Mouse (Mus musculus) splenic B cell, adult 2 months (primary cell): ENCODE data around the gene Prdm1.
A peak's percentile ranks its signal among the peaks of the same experiment; 100 is the strongest.

Experiments
- DNase-seq: peaks from one replicate; pipeline ENCODE4 v3.0.0-alpha.2; 2011; ENCODE audit warnings: low read depth, low spot score
- H3K27me3 ChIP-seq: 2 replicates; pipeline ENCODE4 v1.6.1; 2012; ENCODE audit warnings: mild to moderate bottlenecking, low read length, moderate library complexity, mixed read lengths; ENCODE audit not compliant: control insufficient read depth, poor library complexity, insufficient read depth, severe bottlenecking
- H3K36me3 ChIP-seq: 2 replicates; pipeline ENCODE4 v1.6.1; 2012; ENCODE audit warnings: mild to moderate bottlenecking, low read length, moderate library complexity, mixed read lengths; ENCODE audit not compliant: control insufficient read depth, poor library complexity, insufficient read depth, severe bottlenecking

Gene Prdm1

DNA sequence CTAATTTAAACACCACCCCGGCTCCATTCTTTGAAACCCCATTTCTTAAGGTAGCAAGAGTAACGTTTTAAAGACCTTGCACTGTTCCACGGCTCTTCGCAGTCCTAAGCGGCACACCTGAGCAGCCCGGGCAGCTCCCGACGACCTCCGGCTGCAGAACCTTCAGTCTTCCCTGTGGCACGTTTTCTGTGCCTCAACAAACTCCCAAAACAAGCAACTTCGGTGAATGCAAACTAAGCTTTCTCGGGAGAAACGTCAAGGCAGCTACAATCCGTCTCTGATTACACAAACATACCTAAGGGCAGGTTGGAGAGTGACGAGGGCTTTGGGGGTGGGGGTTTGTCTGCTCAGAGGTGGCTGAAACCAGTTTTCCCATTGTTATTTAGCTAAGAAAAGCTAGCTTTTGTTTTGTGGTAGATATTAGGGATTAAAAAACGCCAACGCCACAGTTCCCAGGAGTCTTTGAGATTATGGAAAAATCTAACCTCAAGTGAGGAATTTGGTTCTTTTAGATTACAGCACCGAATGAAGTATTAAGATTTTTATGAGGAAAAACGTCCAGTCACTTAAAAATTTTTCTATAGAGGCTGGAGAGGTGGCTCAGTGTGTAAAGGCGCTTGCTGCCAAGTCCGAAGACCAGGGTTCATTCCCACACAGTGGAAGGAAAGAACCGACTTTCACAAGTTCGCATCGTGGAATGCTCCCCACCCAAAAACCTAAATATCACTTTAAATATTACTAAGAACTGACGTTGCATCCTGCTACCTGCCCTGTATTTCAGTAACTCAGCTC lies at the start of gene Prdm1:
TSS of gene Prdm1 (minus strand) at position 211 of the 792 bp plus-strand sequence.
- Histone ChIP-seq H3K27me3 (no peaks in the 10 kb centered on the region), H3K36me3 (no peaks in the 10 kb centered on the region)
- DNase-seq: peak; percentile 35

DNA sequence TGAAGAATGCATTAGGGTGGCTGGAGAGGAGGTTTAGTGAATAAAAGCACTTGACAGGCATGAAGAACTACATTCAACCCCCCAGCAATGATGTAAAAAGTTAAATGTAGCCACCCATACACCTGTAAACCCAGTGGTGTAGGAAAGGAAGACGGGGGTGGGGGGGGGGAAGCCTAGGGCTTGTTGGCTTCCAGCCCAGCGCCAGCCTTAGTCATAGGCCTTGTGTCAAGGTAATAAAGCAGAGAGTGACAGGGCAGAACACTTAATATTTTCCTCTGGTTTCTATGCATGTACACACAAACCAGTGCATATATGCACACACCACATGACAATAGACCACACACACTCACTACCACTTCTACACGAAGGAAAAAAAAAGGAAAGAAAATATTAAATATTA lies 37.7 kb upstream of the Prdm1 start:
- DNase-seq: no peak
- H3K27me3 ChIP-seq: no peaks in the 10 kb centered on the region
- no peaks in the 10 kb centered on the region for H3K36me3 ChIP-seq

DNA sequence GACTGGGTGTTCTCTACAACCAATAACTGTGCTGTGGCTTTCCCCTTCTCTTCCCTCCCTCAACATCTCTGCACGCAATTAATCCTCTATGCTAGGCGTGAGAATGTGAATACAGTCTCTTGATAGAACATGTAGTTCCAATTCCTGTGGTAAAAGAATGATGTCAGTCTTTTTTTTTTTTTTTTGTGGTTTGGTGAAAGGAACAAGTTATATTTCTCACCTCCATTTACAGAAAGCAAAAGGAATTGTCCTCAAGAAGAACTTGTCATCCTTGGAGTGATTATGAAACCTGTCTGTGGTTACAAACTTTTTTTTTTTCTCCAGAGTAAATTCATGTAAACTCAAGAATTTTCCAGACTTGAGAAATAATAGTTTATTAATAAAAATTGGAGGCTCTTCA lies 36.8 kb upstream of the Prdm1 start:
- H3K27me3 ChIP-seq: no peaks in the 10 kb centered on the region
- H3K36me3 ChIP-seq: no peaks in the 10 kb centered on the region
- no peak for DNase-seq

DNA sequence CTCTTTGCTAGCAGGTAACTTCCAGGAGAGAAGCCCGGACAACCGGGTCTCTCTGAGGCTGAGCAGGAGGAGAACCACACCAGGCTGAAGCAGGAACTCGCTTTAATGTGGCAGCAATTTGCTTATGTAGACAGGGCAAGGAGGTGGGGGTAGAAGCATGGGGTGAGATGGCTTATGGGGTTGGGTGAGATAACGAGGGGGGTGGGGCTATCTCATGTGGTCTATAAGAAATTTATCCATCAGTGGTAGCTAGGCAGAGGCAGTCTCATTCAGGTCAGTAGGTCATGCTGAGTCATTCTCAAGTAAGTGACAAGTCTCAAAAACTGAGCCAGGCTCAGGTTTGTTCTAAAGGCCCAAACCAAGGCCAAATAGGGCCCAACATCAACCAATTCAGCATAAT lies 28.5 kb upstream of the Prdm1 start:
- no peak for DNase-seq
- no peaks in the 10 kb centered on the region for H3K27me3 ChIP-seq
- H3K36me3 ChIP-seq: no peaks in the 10 kb centered on the region

DNA sequence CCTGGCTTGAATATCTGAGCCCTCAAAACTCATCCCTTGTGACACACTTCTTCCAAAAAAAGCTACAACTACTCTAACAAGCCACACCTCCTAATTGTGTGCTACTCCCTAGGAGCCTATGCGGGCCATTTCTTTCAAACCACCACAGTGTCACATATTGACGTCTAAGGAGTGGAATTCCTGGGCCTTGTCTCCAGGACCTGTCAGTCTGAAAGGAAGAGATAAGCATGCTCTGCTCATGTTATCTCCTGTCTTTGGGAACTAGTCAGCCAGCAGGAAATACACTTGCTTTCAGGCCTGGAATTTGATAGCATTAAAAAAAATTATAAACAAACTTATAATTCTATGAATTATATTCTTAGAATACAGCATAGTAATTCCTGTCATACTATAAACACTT lies 27.0 kb upstream of the Prdm1 start:
- Histone ChIP-seq H3K36me3 (no peaks in the 10 kb centered on the region), H3K27me3 (no peaks in the 10 kb centered on the region)
- DNase-seq: no peak

DNA sequence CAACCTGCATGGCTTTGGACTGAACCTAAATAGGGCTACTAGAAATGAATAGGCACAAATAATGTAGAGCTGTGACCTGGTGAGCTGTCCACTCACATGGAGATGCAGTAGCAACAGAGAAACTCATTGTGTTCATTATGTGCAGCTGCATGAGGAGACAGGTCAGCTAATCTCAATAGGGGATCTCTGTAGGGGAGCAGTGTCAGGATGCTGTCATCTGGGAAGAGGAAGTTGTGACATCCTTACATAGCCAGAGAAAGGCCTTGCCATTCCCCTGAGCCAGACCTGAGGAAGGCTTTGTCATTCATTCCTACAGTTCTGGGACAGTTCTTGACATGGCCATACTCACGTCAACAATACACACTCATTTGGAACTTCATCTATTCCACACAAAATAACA lies 25.3 kb upstream of the Prdm1 start:
- no peak for DNase-seq
- no peaks in the 10 kb centered on the region for H3K36me3 ChIP-seq
- H3K27me3 ChIP-seq: no peaks in the 10 kb centered on the region

DNA sequence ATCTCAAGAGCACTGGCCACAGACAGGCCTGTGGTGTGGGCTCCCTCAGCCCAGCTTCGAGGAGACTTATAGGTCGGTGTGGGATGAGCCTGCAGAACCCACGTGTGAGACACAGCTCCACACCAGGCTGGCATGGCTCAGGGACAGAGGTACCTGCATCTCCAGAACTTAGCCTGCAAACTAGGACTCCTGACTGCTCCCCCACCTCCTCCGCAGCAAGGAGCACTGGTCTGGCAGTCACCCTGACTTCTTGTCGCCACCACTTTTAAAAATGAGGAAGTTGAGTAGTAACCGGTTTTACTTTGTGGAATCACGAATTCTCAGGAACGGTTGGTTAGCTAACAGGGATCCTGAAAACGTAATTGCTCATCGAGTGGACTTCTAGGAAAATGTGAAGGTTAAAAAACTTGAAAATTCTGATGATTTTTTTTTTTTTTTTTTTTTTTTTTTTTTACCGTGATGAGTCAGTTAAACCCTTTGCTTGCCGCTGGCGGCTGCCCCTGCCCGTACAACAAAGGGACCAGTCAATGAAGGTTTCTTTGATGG lies 10.8 kb upstream of the Prdm1 start:
- Histone ChIP-seq H3K27me3 (no peaks in the 10 kb centered on the region), H3K36me3 (no peaks in the 10 kb centered on the region; the same call in 1 of the 2 replicates)
- peak; percentile 66 for DNase-seq

DNA sequence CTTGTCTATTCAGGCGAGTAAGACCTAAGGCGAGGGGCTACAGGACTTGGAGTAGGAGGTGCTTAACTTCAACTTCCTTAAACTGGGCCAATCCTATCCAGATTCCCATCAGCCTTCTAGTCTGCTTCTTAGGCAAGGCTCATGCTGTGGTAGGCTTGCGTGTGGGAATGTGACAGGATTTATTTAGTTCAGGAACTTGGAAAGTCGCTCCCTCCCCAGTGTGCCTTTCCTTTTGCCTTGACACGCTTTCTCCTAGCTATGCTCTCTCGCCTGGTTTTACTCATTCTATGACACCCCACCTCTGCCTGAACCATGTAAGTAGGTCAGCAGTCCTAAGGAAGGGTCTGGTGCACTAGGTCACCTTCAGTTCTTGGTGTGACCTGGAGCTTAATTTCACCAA lies 9.8 kb upstream of the Prdm1 start:
- DNase-seq: peak; percentile 29
- Histone ChIP-seq H3K36me3 (no peaks in the 10 kb centered on the region; the same call in 1 of the 2 replicates), H3K27me3 (no peaks in the 10 kb centered on the region)

DNA sequence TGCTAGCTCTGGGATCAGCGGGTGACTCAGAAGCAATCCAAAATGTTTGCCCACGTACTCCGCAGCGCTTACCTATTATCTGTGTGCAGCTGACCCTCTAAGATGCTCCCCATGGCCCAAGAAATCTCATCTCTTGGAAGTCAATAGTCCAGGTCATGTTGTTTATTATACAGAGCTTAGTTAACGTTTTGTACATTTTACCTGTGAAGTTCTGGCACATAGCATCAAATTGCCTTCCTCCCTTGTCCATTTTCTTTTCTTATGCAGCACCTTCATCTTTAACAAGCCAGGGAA lies 1.7 kb upstream of the Prdm1 start:
- Histone ChIP-seq H3K36me3 (no peaks in the 10 kb centered on the region), H3K27me3 (no peaks in the 10 kb centered on the region)
- DNase-seq: no peak

DNA sequence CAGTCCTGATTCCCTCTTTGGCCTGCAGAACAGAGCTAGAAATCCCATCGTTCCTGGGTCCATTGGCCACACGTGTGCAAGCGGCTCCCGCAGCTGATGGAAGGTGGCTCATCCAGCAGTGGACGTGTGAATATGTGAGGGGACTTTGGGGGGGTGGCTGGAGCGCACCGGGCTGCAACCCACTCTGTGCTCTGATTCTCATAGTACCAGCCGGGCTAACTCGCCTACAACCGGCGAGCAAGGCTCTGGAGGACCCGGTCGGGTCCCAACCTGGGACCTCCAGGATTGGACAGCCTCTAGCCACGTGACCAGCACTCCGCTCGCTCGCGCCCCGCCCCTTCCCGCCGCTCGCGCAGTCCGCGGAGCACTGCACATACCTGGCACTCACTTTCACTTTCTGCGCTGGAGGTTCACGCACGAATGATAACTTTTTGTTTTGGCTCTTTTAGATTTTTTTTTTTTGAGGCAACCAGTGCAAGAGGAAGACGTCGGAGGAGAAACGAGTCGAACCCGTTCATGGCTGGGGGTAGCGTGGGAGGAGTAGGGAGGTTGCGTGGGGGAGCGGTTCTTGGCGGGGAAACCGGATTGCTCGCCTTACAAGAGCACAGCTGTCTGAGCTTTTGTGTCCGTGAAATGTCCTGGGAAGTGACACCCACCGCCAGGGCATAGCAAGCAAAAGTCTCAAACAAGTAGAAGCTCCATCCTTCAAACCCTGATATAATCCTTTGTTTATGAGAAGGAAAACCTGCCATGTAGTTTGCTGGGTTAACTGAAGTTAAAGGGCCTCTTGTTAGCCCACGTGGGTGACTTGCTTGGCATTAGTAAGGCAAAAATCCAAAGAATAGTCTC lies 1.1 kb upstream of the Prdm1 start:
- no peaks in the 10 kb centered on the region for H3K27me3 ChIP-seq
- DNase-seq: peak; percentile 93
- H3K36me3 ChIP-seq: no peaks in the 10 kb centered on the region

DNA sequence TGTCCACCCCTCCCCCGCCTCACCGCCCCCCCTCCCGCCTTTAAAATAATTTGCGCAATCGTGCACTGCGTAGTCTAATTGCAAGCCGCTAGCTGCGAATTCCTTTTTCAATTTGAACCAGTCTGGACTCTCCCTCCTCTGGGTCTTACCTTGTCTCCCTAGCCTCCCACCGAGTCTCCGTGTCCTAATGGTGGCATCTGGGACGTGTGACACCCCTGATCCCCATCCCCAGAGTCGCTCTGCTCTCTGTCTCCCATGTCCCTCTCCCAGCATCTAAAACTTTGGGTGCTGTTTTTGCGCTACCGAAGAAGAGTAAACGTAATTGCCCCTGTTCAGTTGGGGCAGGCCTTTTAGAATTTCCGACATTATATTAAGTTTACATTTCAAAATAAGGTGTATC lies 650 bp downstream of the Prdm1 start:
- no peaks in the 10 kb centered on the region for H3K27me3 ChIP-seq
- H3K36me3 ChIP-seq: no peaks in the 10 kb centered on the region
- DNase-seq: no peak

DNA sequence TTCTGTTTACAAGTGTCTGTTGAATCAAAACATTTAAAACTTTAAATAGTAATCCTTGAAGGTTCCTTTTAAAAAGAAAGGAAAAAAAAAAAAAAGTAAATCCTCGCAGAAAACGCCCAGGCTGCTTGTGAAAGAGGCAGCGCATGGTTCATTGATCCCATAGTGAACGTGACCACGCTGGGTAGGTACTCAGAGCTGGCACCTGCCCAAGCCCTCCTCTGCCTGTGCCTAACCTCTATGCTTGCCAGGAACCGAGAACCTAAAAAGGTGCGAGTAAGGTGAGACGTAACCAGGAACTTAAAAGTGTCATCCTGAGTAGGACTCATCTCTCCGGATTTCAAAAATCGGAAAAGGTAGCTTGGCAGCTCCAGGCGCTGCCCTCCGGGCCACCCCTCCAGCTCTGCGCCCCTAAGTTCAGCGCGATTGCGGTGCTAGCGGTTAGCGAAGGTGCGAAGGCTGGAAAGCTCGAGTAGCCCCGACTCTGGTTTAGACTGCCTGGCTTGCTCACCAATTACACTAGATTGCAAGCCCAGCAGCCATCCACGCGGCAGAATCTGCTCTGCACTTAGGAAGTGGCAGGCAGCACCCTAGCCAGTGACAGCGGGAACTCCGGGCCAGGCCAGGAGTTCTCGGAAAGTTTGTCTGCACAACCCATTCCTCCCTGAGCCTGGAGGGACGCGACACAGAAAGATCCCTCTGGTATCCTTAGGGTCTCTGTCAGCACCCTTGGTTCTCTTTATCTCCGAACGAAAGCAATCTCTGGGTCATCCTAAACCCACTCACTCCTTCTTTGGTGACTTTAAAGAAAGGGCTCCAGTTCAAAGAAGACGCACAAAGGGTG lies 1.3 kb downstream of the Prdm1 start:
- Histone ChIP-seq H3K27me3 (no peaks in the 10 kb centered on the region), H3K36me3 (no peaks in the 10 kb centered on the region)
- DNase-seq: peak; percentile 76

DNA sequence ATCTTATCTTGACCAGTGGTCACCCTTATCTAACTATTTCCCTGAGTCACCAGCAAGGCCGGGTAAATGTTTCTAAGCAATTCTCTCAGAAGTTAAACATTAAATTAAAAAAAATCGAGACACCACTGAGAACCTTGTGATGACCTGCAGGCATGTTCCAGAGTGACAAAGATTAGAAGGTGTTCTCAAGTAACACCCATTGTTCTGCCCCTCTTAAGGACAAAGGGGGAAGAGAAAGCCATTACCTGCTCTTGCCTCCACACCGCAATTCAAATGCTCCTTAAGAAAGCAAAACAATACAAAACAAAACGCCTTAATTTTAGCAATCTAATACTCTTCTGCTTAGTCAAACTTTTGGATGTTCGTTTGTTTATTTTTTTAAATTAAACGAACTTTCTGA lies 8.1 kb downstream of the Prdm1 start:
- H3K36me3 ChIP-seq: no peaks in the 10 kb centered on the region
- DNase-seq: no peak
- H3K27me3 ChIP-seq: no peaks in the 10 kb centered on the region

DNA sequence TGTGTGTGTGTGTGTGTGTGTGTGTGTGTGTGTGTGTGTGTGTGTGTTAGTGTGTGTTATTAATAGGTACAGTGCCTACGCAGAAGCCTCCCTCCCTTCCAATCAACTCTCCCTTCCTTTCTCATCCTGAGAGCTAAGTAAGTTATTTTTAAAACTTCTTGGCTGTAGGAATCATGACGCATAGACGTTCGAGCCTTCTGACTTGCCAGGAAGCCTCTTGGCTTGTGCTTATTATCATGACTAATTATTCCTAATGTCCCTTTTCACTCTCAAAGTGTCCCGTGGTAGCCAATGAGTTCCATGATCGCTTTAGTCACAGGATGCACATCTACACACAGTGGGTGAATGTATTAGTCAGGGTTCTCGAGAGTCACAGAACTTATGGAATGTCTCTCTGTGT lies 9.7 kb downstream of the Prdm1 start:
- no peak for DNase-seq
- Histone ChIP-seq H3K27me3 (no peaks in the 10 kb centered on the region), H3K36me3 (no peaks in the 10 kb centered on the region)
